Mouse (Mus musculus) liver, postnatal 0 days (tissue): ENCODE data around the gene Zfp661. TPM values are rescaled to one million over a fixed set of nuclear protein-coding genes. Genes with fewer than 3 reads are reported as not detected.

Source experiments
- ATAC-seq: fragments of 200-750 bp; cut with Nextera tagmentation; 2 replicates; pipeline ENCODE4 v1.8.0; 2017; ENCODE audit warnings: mild to moderate bottlenecking, moderate library complexity
- DNase-seq: peaks from one replicate; pipeline ENCODE4 v3.0.0-alpha.2; 2016
- H3K27ac ChIP-seq: fragments of 300-500 bp; sonication (generic); 2 replicates; pipeline ENCODE4 v1.5.1; 2014; ENCODE audit warnings: antibody characterized with exemption, moderate library complexity, mild to moderate bottlenecking, low read depth
- H3K27me3 ChIP-seq: fragments of 300-500 bp; sonication (generic); 2 replicates; pipeline ENCODE4 v1.6.1; 2014; ENCODE audit warnings: low read length, control low read depth, mixed read lengths; ENCODE audit not compliant: insufficient read depth
- H3K36me3 ChIP-seq: fragments of 300-500 bp; sonication (generic); replicated peaks from 2 replicates; pipeline ENCODE4 v1.6.1; 2014; ENCODE audit warnings: mild to moderate bottlenecking, control low read depth, low read length, moderate library complexity, mixed read lengths; ENCODE audit not compliant: insufficient read depth
- H3K4me1 ChIP-seq: fragments of 300-500 bp; sonication (generic); 2 replicates; pipeline ENCODE4 v1.6.1; 2014; ENCODE audit warnings: antibody characterized with exemption, mild to moderate bottlenecking, control low read depth; ENCODE audit not compliant: insufficient read depth
- H3K4me2 ChIP-seq: fragments of 300-500 bp; sonication (generic); 2 replicates; pipeline ENCODE4 v1.6.1; 2014; ENCODE audit warnings: low read depth, mild to moderate bottlenecking, low read length, moderate library complexity, mixed read lengths
- H3K4me3 ChIP-seq: fragments of 300-500 bp; sonication (generic); 2 replicates; pipeline ENCODE4 v1.5.1; 2014; ENCODE audit warnings: low read depth, low read length
- H3K9ac ChIP-seq: fragments of 300-500 bp; sonication (generic); replicated peaks from 2 replicates; pipeline ENCODE4 v1.6.1; 2014; ENCODE audit warnings: mild to moderate bottlenecking, moderate library complexity
- H3K9me3 ChIP-seq: fragments of 300-500 bp; sonication (generic); 2 replicates; pipeline ENCODE4 v1.6.1; 2016; ENCODE audit warnings: mild to moderate bottlenecking, control low read depth, low read length, mixed read lengths
- CTCF ChIP-seq: sonication (generic); IDR thresholded peaks from 2 replicates; pipeline ENCODE4 v1.5.1; 2016; ENCODE audit warnings: antibody characterized with exemption, low read depth
- EP300 ChIP-seq: IDR thresholded peaks from 2 replicates; pipeline ENCODE4 v1.6.1; 2016; ENCODE audit warnings: antibody characterized with exemption, low read depth, mild to moderate bottlenecking
- whole genome bisulfite sequencing: fragments of 180-500 bp; shearing (Covaris S2); extraction: QIAGEN DNeasy Blood & Tissue Kit; methylation state at CpG from one replicate; pipeline ENCODE4 v1.1.7; 2014; ENCODE audit not compliant: insufficient replicate concordance; 5-methylcytosine and 5-hydroxymethylcytosine counted together
- polyA plus RNA-seq: library from polyadenylated mRNA; unstranded; fragments of >200 nt; fragmentation: Nextera tagmentation; extraction: Ambion mirVana; gene quantifications from 2 replicates; pipeline ENCODE4 v1.2.1, GENCODE M21; 2015

The Zfp661 gene
- polyA plus RNA-seq, 1 experiment from 2014 or later, result 1.7 TPM

DNA sequence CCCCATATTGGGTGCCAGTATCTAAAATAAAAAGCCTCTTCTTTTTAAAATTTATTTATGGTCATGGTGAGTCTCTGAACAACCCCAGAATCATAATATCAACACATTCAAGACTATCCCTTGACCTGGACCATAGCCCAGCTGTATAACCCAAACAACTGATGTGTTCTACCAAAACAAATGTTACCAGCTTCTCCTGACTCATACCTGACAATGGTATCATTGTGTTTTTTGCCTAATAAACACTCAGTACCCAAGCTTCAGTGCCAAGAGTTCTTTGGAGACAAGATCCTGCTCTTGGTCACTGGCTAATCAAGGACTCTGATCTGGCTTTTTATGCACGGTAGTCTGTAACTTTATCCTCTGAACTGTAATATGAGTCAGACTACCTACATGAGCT, 13.6 kb downstream of the Zfp661 start:
- 64% methylated on average over 1 of the region's 1 CpGs for WGBS
- ATAC-seq (no peak), DNase-seq (no peak)
- Histone ChIP-seq H3K27ac (no peak overlapping the region), H3K4me3 (no peak overlapping the region), H3K4me2 (no peak overlapping the region), H3K27me3 (no peaks in the 10 kb centered on the region), H3K4me1 (no peaks in the 10 kb centered on the region), H3K9ac (no peak overlapping the region), H3K36me3 (peaks cover 4% of the 10 kb centered on the region; the same call in 1 of the 2 replicates), H3K9me3 (peaks cover 3% of the 10 kb centered on the region; the same call in 1 of the 2 replicates)
- no peak for TF ChIP-seq CTCF
- TF ChIP-seq EP300, result no peak

DNA sequence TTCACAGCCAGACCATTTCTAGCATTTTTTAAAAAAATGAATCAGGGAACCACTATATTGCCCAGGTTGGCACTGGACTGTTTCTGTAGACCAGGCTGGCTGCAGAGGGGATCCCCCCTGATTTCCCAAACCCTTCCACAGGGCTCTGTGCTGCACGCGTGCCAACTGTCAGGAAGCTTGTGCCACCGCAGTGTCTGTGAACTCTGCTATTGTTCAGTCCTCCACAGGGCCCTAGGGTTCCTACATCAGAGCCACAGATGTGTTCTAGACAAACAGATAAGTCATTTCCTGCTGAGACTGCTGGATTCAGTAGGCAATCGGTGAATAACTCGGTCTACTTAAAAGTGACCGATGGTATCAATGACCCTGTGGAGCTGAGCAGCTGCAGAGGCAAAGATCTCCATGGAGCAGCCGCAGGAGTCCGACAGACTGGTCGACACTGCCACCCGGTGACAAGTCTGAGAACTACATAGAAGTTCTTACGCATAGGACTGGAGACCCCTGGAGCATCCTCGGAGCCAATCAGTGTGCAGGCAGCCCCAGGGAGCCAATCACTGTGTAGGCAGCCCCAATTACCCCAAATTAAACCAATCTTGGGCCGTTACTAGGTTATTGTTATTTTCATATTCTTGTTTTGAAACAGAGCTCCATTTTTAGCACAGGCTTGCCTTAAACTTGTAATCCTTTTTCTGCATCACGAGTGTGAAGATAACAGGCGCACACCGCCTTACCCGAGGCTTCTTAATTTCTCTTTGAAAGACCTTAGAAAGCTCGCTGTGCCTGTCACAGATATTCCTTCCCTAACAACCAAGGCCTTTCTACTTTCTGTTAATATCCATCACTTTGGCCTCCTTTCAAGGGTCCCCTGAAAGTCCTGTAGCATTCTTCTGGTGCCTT, 27.6 kb downstream of the Zfp661 start:
- Histone ChIP-seq H3K9me3 (no peaks in the 10 kb centered on the region), H3K27me3 (no peaks in the 10 kb centered on the region), H3K36me3 (no peaks in the 10 kb centered on the region), H3K4me1 (no peaks in the 10 kb centered on the region), H3K9ac (no peak overlapping the region), H3K27ac (no peak overlapping the region), H3K4me3 (no peak overlapping the region), H3K4me2 (no peak overlapping the region)
- ATAC-seq (peak; percentile 75), DNase-seq (peak; percentile 79)
- 13% methylated on average over 18 of the region's 18 CpGs for WGBS
- TF ChIP-seq CTCF (peak; percentile 82), EP300 (no peak)

DNA sequence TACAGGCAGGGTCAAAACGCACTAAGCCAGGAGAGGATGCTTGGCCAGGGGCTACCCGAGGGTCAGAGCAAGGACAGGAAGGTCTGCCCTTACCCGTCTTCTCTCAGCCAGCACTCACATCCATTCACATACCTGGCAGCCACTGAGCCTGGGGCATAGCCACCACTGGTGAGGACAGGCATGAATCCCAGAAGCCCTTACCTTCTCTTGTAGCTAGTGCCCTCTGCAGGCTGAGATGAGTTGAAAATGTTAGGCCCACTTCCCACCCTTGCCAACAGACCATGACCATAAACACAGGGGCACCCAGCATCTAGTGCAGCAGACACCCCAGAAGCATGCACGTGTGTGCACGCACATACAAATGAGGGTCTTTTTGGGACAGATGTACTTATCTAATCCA, 35.8 kb downstream of the Zfp661 start:
- Histone ChIP-seq H3K27me3 (0 out of 2 replicates have a peak, but pooled peaks cover 4% of the 10 kb centered on the region), H3K4me1 (no peaks in the 10 kb centered on the region), H3K27ac (no peak overlapping the region), H3K9me3 (no peaks in the 10 kb centered on the region), H3K9ac (no peak overlapping the region), H3K36me3 (no peaks in the 10 kb centered on the region), H3K4me3 (no peak overlapping the region), H3K4me2 (no peak overlapping the region)
- no peak for ATAC-seq
- TF ChIP-seq CTCF (peak; percentile 52), EP300 (no peak)
- DNase-seq, result no peak
- WGBS, result 51% methylated on average over 5 of the region's 5 CpGs

DNA sequence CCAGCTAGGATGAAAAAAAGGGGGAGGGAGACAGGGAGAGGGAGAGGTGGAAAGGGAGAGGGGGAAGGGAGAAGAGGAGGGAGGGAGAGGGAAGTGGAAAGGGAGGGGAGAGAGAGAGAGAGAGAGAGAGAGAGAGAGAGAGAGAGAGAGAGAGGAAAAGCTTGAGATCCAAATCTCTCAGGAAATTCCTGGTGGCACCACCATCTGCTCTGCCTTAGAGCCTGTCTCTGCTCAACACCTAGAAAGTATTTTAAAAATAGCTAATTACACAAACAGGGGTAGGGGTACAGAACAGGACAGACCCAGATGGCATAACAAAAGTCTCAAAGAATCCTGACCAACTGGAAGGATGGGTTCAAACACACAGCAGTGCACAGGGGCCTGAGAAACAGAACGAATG, 36.4 kb downstream of the Zfp661 start:
- no peaks in the 10 kb centered on the region for H3K4me1 ChIP-seq
- 60% methylated on average over 1 of the region's 1 CpGs for WGBS
- no peaks in the 10 kb centered on the region for H3K36me3 ChIP-seq
- no peaks in the 10 kb centered on the region for H3K9me3 ChIP-seq
- no peak overlapping the region for H3K9ac ChIP-seq
- no peak for ATAC-seq
- H3K4me2 ChIP-seq, result no peak overlapping the region
- 0 out of 2 replicates have a peak, but pooled peaks cover 4% of the 10 kb centered on the region for H3K27me3 ChIP-seq
- H3K27ac ChIP-seq, result no peak overlapping the region
- TF ChIP-seq EP300, result no peak
- TF ChIP-seq CTCF, result no peak
- no peak overlapping the region for H3K4me3 ChIP-seq
- no peak for DNase-seq

DNA sequence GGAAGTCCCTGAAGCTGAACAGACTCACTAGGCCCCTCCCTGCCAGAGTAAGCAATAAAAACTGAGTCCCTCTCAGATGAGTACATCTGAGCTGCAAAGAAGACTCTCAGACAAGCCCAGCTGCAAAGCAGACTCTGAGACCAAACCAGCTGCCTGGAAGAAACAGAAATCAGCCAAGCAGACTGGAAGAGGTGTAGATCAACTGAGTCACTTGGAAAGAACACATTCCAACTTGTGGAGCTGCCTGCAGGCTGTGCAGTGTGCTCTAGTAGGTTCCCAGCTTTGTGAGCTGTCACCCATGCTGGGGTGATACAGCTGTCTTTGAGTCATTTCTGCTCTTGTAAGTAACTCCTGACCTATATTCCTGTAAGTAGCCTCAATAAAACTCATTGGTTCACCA, 37.2 kb downstream of the Zfp661 start:
- Histone ChIP-seq H3K9me3 (no peaks in the 10 kb centered on the region), H3K4me1 (no peaks in the 10 kb centered on the region), H3K9ac (no peak overlapping the region), H3K4me3 (no peak overlapping the region), H3K4me2 (no peak overlapping the region), H3K27ac (no peak overlapping the region), H3K27me3 (0 out of 2 replicates have a peak, but pooled peaks cover 4% of the 10 kb centered on the region), H3K36me3 (no peaks in the 10 kb centered on the region)
- no peak for DNase-seq
- TF ChIP-seq EP300 (no peak), CTCF (no peak)
- ATAC-seq, result no peak

DNA sequence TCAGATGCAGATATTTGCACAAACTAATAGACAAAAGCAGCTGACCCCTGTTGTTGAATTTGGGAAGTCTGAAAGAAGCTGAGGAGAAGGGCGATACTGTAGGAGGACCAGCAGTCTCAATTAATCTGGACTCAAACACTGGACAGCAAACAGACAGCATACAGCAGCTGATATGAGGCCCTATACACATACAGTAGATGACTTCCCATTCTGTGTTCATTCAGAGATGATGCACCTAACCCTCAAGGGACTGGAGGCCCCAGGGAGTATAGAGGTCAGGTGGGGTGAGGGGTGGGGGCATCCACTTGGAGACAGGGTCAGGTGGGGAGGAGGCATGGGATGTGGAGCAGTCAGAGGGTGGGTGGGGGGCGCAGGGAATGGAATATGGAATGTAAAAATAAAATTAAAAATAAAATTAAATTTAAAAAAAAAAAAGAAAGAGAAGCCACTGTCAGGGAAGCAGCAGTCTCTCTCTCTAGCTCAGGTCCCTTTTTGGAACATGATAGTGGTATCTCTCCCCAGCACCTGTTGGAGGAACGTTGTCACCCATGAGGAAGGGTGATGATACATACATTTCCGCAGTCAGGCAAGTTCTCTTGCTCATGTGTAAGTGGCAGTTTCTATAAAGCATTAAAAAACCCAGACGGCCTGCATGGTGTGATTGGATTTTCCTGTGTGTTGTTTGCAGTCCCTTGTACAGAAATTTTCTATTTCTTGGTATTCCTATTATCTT, 38.4 kb downstream of the Zfp661 start:
- WGBS, result 50% methylated on average over 5 of the region's 5 CpGs
- TF ChIP-seq CTCF (no peak), EP300 (peak; percentile 42)
- no peak overlapping the region for H3K9ac ChIP-seq
- no peaks in the 10 kb centered on the region for H3K9me3 ChIP-seq
- H3K4me3 ChIP-seq, result no peak overlapping the region
- no peaks in the 10 kb centered on the region for H3K4me1 ChIP-seq
- 0 out of 2 replicates have a peak, but pooled peaks cover 4% of the 10 kb centered on the region for H3K27me3 ChIP-seq
- DNase-seq (no peak), ATAC-seq (peak; percentile 73)
- H3K27ac ChIP-seq, result no peak overlapping the region
- H3K36me3 ChIP-seq, result no peaks in the 10 kb centered on the region
- no peak overlapping the region for H3K4me2 ChIP-seq
